Mouse (Mus musculus) G1E (cell line): Measurements from ENCODE around the gene Palm2. TPM values are rescaled to one million over a fixed set of nuclear protein-coding genes. Genes with fewer than 3 reads are reported as not detected.

ENCODE experiments used
- ATAC-seq: 2 replicates; pipeline ENCODE4 v1.8.0; 2016; ENCODE audit warnings: mild to moderate bottlenecking; ENCODE audit not compliant: insufficient number of reproducible peaks, poor library complexity, low FRiP score, severe bottlenecking; ENCODE audit errors: extremely low read depth
- DNase-seq: peaks from one replicate; pipeline ENCODE4 v3.0.0; 2012; ENCODE audit warnings: low spot score
- H3K27me3 ChIP-seq: 2 replicates; pipeline ENCODE4 v1.6.1; 2012; ENCODE audit warnings: mild to moderate bottlenecking, low read length, inconsistent platforms; ENCODE audit not compliant: insufficient read depth
- H3K36me3 ChIP-seq: replicated peaks from 2 replicates; pipeline ENCODE3; 2012; ENCODE audit warnings: mild to moderate bottlenecking, inconsistent platforms
- H3K4me1 ChIP-seq: 2 replicates; pipeline ENCODE4 v1.6.1; 2012; ENCODE audit warnings: low read depth, low read length, inconsistent platforms, mixed read lengths; ENCODE audit not compliant: insufficient read depth
- H3K4me3 ChIP-seq: 2 replicates; pipeline ENCODE4 v1.5.1; 2012; ENCODE audit warnings: low read depth, mild to moderate bottlenecking, inconsistent platforms, low read length, moderate library complexity, mixed read lengths
- H3K9me3 ChIP-seq: replicated peaks from 2 replicates; pipeline ENCODE4 v1.6.1; 2012; ENCODE audit warnings: inconsistent platforms
- CTCF ChIP-seq: IDR thresholded peaks from 2 replicates; pipeline ENCODE4 v1.5.1; 2012; ENCODE audit warnings: low read depth, low read length, inconsistent platforms, mixed read lengths
- GATA1 ChIP-seq: IDR thresholded peaks from 2 replicates; pipeline ENCODE4 v1.6.1; 2012; ENCODE audit warnings: borderline replicate concordance, low read length, inconsistent platforms, mixed read lengths
- GATA2 ChIP-seq: IDR thresholded peaks from 2 replicates; pipeline ENCODE4 v1.6.1; 2012; ENCODE audit warnings: low read depth, low read length, inconsistent platforms, borderline replicate concordance
- POLR2AphosphoS5 ChIP-seq: IDR thresholded peaks from 2 replicates; pipeline ENCODE4 v1.6.1; 2012; ENCODE audit warnings: low read depth, low read length, inconsistent platforms; ENCODE audit not compliant: insufficient replicate concordance
- TAL1 ChIP-seq: conservative IDR thresholded peaks from 2 replicates; pipeline ENCODE4 v1.6.1; 2012; ENCODE audit warnings: low read depth, low read length, inconsistent platforms, mixed read lengths
- polyA plus RNA-seq: library from polyadenylated mRNA; stranded (reverse); fragments of >175 nt; gene quantifications from 2 replicates; pipeline ENCODE4 v1.2.3, GENCODE M21; 2012
- total RNA-seq, 2 experiments: library from RNA; stranded (forward) in 1 of 2; stranded (reverse) in 1 of 2; fragments of 200-1000 nt in 1 of 2; fragments of >200 nt in 1 of 2; fragmentation: Nextera tagmentation in 1 of 2; gene quantifications; 2 replicates each; pipeline ENCODE4 v1.2.3; 2014 to 2017

Palm2 gene
- total and polyA plus RNA-seq, 3 experiments: 0.05 TPM; not detected in 2

GRCm38 (mm10) chr4:57424011-57424410 lies 10.0 kb upstream of the Palm2 start:
- ATAC-seq (no peak), DNase-seq (no peak)
- H3K9me3 ChIP-seq: peaks cover 46% of the 10 kb centered on the region
- H3K4me1 ChIP-seq: no peaks in the 10 kb centered on the region
- TF ChIP-seq TAL1: no peak
- TF ChIP-seq GATA1: no peak
- TF ChIP-seq GATA2: no peak
- TF ChIP-seq POLR2AphosphoS5: no peak
- no peak for TF ChIP-seq CTCF
- no peaks in the 10 kb centered on the region for H3K36me3 ChIP-seq
- H3K27me3 ChIP-seq: no peaks in the 10 kb centered on the region
- no peak overlapping the region for H3K4me3 ChIP-seq

GRCm38 (mm10) chr4:57428317-57428716 lies 5.7 kb upstream of the Palm2 start:
- DNase-seq (no peak), ATAC-seq (no peak)
- H3K9me3 ChIP-seq: peaks cover 54% of the 10 kb centered on the region
- H3K4me3 ChIP-seq: no peak overlapping the region
- TF ChIP-seq GATA1 (no peak), TAL1 (no peak), POLR2AphosphoS5 (no peak), CTCF (no peak), GATA2 (no peak)
- no peaks in the 10 kb centered on the region for H3K36me3 ChIP-seq
- H3K27me3 ChIP-seq: no peaks in the 10 kb centered on the region
- H3K4me1 ChIP-seq: no peaks in the 10 kb centered on the region

- Histone ChIP-seq H3K9me3 (peaks cover 72% of the 10 kb centered on the region), H3K4me3 (no peak overlapping the region), H3K27me3 (peaks cover 2% of the 10 kb centered on the region; the same call in 1 of the 2 replicates), H3K4me1 (no peaks in the 10 kb centered on the region), H3K36me3 (no peaks in the 10 kb centered on the region)
- DNase-seq (no peak), ATAC-seq (no peak)
- no peak for TF ChIP-seq TAL1
- no peak for TF ChIP-seq GATA2
- TF ChIP-seq CTCF: no peak
- no peak for TF ChIP-seq POLR2AphosphoS5
- no peak for TF ChIP-seq GATA1
Observed at GRCm38 (mm10) chr4:57434705-57435360, 786 bp downstream of the Palm2 start.

GRCm38 (mm10) chr4:57436286-57436685 lies 2.2 kb downstream of the Palm2 start:
- no peak for DNase-seq
- ATAC-seq: no peak
- Histone ChIP-seq H3K4me1 (no peaks in the 10 kb centered on the region), H3K9me3 (peaks cover 65% of the 10 kb centered on the region), H3K36me3 (no peaks in the 10 kb centered on the region), H3K4me3 (no peak overlapping the region), H3K27me3 (peaks cover 2% of the 10 kb centered on the region; the same call in 1 of the 2 replicates)
- no peak for TF ChIP-seq GATA2

- DNase-seq: no peak
- TF ChIP-seq TAL1: no peak
- TF ChIP-seq CTCF: no peak
- no peak for TF ChIP-seq GATA1
- TF ChIP-seq GATA2: no peak
- no peak for TF ChIP-seq POLR2AphosphoS5
- Histone ChIP-seq H3K9me3 (peaks cover 41% of the 10 kb centered on the region), H3K4me3 (no peak overlapping the region), H3K4me1 (no peaks in the 10 kb centered on the region), H3K27me3 (no peaks in the 10 kb centered on the region), H3K36me3 (no peaks in the 10 kb centered on the region)
- no peak for ATAC-seq
Observed at GRCm38 (mm10) chr4:57446082-57446481, 12.0 kb downstream of the Palm2 start.

- Histone ChIP-seq H3K9me3 (peaks cover 41% of the 10 kb centered on the region), H3K36me3 (no peaks in the 10 kb centered on the region), H3K27me3 (no peaks in the 10 kb centered on the region), H3K4me1 (no peaks in the 10 kb centered on the region), H3K4me3 (no peak overlapping the region)
- no peak for DNase-seq
- ATAC-seq: no peak
- TF ChIP-seq GATA1: no peak
- no peak for TF ChIP-seq CTCF
- TF ChIP-seq POLR2AphosphoS5: no peak
- no peak for TF ChIP-seq GATA2
- TF ChIP-seq TAL1: no peak
Observed at GRCm38 (mm10) chr4:57446854-57447444, 12.9 kb downstream of the Palm2 start.
